Mouse (Mus musculus): ENCODE results near the gene Pakap.
A peak's percentile ranks its signal among the peaks of the same experiment; 100 is the strongest.

Gene Pakap

DNA sequence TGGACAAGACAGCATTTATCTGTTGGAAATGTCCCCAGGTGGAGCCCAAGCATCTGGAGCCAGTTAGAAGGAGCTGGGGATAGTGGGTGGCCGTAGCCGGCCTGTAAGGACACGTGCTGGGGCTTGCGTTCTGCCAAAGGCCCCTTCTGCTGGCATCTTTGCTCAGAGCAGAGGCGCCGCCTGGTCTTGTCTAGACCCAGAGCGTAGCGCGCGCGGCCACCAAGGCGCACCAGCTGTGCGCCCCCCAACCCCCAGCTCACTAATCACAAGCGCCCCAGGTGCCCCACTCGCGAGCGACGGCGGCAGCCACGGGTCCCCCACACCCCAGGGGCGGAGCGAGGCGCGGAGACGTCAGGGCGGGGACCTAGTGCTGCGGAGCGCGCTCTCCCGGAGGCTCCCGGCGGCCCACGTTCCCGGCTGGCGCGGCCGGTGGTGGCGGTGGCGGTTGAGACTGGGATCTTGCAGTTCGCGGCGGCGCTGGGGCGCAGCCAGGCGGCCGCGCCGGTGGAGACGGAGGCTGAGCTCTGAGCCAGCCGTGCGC is at the start of gene Pakap:
Gene Pakap, plus strand, starts transcription at position 514 of the 541 bp plus-strand sequence.
- peak; percentile 49 to 65 for DNase-seq (ENCODE audit: low spot score in 2 of 2)

- no peak for DNase-seq (ENCODE audit: low spot score in 2 of 2)
These were observed 44.5 kb upstream of the Pakap start for GRCm38 (mm10) chr4:57523456-57523855.

DNA sequence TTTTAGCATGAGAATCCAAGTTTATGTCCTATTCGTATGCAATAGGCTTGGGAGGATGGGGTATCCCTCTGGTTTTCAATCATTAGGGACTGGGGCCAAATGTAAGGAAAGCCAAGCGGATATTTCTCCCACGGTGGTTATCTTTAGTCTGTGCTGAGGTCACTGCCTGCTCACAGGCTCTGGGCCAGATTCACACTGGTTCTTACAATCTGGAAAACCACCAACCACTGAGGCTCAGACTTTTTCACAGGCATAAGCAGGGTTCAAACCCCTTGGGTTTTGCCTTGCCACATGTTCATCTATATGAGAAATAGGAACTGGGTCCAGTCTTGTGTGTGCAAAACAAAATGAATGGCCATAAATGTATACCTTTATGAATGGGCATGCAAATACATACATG is 43.5 kb upstream of the Pakap start:
- no peak for DNase-seq (ENCODE audit: low spot score in 2 of 2)

GRCm38 (mm10) chr4:57525221-57526011 is 42.6 kb upstream of the Pakap start:
- DNase-seq (ENCODE audit: low spot score in 2 of 2) = no peak

GRCm38 (mm10) chr4:57528296-57528695 is 39.7 kb upstream of the Pakap start:
- no peak for DNase-seq (ENCODE audit: low spot score in 2 of 2)

DNA sequence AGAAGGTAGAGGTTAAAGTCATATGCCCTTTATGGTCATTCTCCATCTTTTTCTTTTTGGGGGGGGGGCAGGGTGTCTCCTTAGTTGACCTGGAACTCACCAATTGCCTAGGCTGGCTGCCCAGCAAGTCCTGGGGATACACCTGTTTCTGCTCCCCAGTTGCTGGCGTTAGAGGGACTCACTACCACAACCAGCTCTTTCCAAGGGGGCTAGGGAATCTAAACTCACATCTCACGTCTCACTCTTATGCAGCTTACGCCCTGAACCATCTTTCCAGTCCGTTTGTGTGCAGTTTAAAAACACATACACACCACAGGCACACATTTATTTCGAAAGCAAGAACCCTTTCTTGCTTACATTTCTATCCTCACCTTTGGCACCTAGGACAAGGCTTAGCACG is 34.3 kb upstream of the Pakap start:
- no peak for DNase-seq (ENCODE audit: low spot score in 2 of 2)

DNA sequence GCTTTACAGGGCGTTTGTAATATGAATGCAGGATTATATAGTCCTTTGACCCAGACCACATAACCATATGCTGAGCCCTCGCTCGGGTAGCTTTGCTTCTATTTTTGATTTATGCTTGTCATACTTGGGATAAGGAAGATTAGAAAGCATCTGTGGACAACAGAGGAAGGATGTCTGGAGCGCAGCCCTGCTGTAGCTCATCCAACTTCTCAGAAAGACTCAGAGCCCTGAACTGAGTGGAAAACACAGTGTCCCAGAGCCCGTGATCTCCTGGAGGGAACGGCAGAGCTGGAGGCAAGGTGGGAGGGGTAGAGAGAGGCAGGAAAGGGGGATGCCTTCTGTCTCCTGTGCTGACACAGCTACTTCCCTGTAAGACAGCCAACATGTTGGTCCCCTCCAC is 33.7 kb upstream of the Pakap start:
- DNase-seq (ENCODE audit: low spot score in 2 of 2) = no peak

DNA sequence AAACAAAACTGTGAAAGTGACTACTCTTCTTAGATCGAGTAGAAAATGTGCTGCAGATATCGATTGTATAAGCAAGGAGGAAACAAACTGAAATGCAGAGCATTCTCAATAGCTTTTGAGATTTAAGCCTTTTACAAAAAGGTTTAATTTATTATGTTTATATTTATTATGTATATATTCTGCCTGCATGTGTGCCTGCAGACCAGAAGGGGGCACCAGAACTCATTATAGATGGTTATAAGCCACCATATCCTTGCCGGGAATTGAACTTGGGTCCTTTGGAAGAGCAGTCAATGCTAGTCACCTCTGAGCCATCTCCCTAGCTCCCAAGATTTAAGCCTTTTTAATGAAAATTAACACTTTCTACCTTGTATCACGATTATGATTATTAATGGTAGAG is 32.9 kb upstream of the Pakap start:
- DNase-seq (ENCODE audit: low spot score in 2 of 2) = no peak

- no peak for DNase-seq (ENCODE audit: low spot score in 2 of 2)
These were observed 29.8 kb upstream of the Pakap start for GRCm38 (mm10) chr4:57538029-57538688.

- peak in 1 of 2 experiments; percentile 12 for DNase-seq (ENCODE audit: low spot score in 2 of 2)
These were observed 24.2 kb upstream of the Pakap start for GRCm38 (mm10) chr4:57543692-57544256.

DNA sequence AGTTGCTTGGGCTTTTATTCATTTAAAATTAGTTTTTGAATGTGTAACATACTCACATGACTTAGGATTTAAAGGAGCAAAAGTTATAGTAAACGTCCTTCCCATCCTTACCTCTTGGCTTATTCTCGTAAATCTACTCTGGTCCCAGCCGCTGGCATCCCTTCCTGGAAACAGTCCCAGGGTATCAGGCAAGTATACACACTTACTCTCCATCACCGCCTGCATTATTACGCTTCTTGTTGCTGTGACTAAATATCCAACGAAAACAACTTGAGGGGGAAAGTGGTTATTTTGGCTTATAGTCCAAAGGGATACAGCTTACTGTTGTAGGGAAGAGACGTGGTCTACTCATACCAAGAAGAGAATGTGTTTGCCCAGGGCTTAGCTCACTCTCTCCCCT is 20.2 kb upstream of the Pakap start:
- no peak for DNase-seq (ENCODE audit: low spot score in 2 of 2)

- no peak for DNase-seq (ENCODE audit: low spot score in 2 of 2)
These were observed 17.8 kb upstream of the Pakap start for GRCm38 (mm10) chr4:57550216-57550615.

GRCm38 (mm10) chr4:57557102-57557501 is 10.9 kb upstream of the Pakap start:
- DNase-seq (ENCODE audit: low spot score in 2 of 2) = no peak

DNA sequence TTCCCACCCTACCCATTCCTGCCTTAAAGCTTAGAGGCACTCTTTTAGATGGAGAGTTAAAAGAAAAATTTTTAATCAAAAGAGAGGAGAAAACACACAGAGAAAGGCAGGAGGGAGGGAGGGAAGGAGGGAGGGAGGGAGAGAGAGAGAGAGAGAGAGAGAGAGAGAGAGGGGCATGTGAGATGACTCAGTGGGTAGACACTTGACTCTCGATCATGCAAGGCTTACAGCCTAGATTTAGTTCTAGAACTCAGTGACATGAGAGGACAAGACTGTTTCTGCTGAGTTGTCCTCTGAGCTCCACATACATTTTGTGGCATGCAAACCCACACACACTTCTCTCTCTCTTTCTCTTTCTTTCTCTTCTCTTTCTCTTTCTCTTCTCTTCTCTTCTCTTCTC is 8.5 kb upstream of the Pakap start:
- DNase-seq (ENCODE audit: low spot score in 2 of 2) = no peak

- DNase-seq (ENCODE audit: low spot score in 2 of 2) = no peak
These were observed 8.0 kb upstream of the Pakap start for GRCm38 (mm10) chr4:57560010-57560409.

DNA sequence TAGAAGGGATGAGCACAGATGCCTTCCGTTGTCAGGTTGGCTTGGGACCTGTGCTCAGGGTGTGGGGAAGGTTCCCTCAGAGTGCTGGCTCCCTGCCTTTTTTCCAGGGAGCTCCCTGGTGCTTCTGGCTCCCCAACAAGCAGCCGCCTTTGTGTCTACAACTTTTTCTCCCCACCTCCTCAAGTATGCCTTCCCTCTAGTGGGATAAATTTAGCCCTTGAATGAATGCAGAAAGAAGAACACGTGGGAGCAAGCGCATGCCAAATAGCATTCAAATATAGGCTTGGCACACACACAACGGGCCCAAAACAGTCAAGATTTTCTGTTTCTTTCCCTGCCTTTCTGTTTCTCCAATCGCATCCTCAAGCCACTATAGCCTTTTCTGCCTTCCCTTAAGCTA is 6.9 kb upstream of the Pakap start:
- peak; percentile 48 to 51 for DNase-seq (ENCODE audit: low spot score in 2 of 2)

DNA sequence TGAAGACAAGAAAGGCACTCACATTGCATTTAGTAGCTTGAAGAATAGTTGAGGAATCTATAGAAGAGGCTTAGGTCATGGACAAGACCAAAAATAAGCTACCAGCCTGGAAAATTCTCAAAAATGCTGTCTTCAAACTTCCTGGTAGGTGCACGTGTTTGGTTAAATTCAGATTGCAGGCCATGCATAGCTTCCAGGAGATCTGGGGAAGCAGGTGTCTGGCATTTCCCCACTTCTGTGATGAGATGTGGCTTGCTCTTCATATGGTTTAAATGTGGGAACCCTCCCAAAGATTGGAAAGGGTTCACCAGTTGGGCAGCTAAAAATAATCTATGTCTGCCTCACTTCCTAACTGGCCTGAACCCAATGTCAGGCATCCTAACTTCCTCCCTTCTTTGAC is 2.7 kb upstream of the Pakap start:
- no peak for DNase-seq (ENCODE audit: low spot score in 2 of 2)

DNA sequence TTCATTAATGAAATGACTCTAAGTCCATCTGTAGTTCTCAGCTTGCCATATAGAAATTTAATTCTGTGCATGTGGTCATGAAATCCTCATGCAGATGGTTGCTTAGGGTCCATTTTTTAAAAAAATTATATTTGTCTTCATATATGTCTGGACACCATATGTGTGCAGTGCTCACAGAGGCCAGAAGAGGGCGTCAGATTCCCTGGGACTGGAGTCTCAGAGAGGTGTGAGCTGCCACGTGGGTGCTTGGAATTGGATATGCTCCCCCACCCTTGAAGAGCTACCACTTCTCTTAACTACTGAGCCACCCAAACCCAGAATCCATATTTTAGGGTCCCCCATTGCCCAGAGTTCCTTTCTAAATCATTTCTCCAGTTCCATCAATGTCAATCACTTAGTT is 2.2 kb upstream of the Pakap start:
- no peak for DNase-seq (ENCODE audit: low spot score in 2 of 2)

- no peak for DNase-seq (ENCODE audit: low spot score in 2 of 2)
These were observed 489 bp downstream of the Pakap start for GRCm38 (mm10) chr4:57568268-57569068.

- DNase-seq (ENCODE audit: low spot score in 2 of 2) = no peak
These were observed 1.0 kb downstream of the Pakap start for GRCm38 (mm10) chr4:57569069-57569355.

- no peak for DNase-seq (ENCODE audit: low spot score in 2 of 2)
These were observed 1.7 kb downstream of the Pakap start for GRCm38 (mm10) chr4:57569711-57570110.

DNA sequence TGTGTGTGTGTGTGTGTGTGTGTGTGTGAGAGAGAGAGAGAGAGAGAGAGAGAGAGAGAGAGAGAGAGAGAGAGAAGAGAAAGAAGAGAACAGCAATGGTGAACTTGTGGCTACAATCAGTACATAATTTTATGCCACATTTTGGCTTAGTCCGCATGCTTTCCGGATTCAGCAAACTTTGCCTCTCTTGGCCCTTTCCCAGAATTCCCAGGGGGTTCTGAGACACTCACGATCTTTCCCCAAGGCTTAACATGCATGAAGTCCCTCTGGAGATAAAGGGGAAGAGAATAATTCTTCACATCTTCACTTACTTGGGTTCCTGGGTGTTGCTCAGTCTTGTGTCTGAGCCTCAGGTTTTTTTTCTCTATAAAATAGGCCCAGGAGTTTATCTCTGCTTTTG is 2.2 kb downstream of the Pakap start:
- DNase-seq (ENCODE audit: low spot score in 2 of 2) = no peak

Data from frontal cortex, postnatal 14 days (tissue).